Mouse (Mus musculus): Measurements from ENCODE around the gene Dtymk.

- no peak for TF ChIP-seq CTCF (IDR thresholded peaks at IDR 0.05; ENCODE audit: extremely low read depth, insufficient read depth, insufficient read length, insufficient replicate concordance)
- no peak for TF ChIP-seq POLR2A (IDR thresholded peaks at IDR 0.05; ENCODE audit: low read depth, low read length)
Measured at GRCm38 (mm10) chr1:93835876-93836531, 34.3 kb upstream of the Dtymk start.
